Mouse (Mus musculus) embryonic facial prominence, embryonic 11.5 days (tissue): Measurements from ENCODE around the gene Vasn. TPM values are rescaled to one million over a fixed set of nuclear protein-coding genes. Genes with fewer than 3 reads are reported as not detected.
A peak's percentile ranks its signal among the peaks of the same experiment; 100 is the strongest.

Experiments
- ATAC-seq: fragments of 200-750 bp; cut with Nextera tagmentation; replicated peaks from 2 replicates; pipeline ENCODE4 v1.8.0; 2017; ENCODE audit warnings: low read depth; ENCODE audit not compliant: insufficient number of reproducible peaks, low FRiP score, low TSS enrichment
- DNase-seq: peaks from one replicate; pipeline ENCODE4 v3.0.0-alpha.2; 2015; ENCODE audit warnings: low spot score
- H3K27ac ChIP-seq: fragments of 300-500 bp; sonication (generic); replicated peaks from 2 replicates; pipeline ENCODE4 v1.5.1; 2014; ENCODE audit warnings: mild to moderate bottlenecking, low read depth, low read length, control low read depth
- H3K27me3 ChIP-seq: fragments of 300-500 bp; sonication (generic); 2 replicates; pipeline ENCODE4 v1.6.1; 2014; ENCODE audit warnings: mild to moderate bottlenecking, low read length, moderate library complexity, mixed read lengths; ENCODE audit not compliant: control insufficient read depth, insufficient read depth
- H3K36me3 ChIP-seq: fragments of 300-500 bp; sonication (generic); replicated peaks from 2 replicates; pipeline ENCODE4 v1.6.1; 2014; ENCODE audit warnings: low read depth, mild to moderate bottlenecking, low read length, moderate library complexity, mixed read lengths; ENCODE audit not compliant: control insufficient read depth, insufficient read depth
- H3K4me1 ChIP-seq: fragments of 300-500 bp; sonication (generic); 2 replicates; pipeline ENCODE4 v1.6.1; 2014; ENCODE audit warnings: low read length, mixed read lengths; ENCODE audit not compliant: control insufficient read depth, insufficient read depth
- H3K4me2 ChIP-seq: fragments of 300-500 bp; sonication (generic); 2 replicates; pipeline ENCODE4 v1.6.1; 2014; ENCODE audit warnings: low read depth, mild to moderate bottlenecking, control low read depth, low read length, moderate library complexity
- H3K4me3 ChIP-seq: fragments of 300-500 bp; sonication (generic); 2 replicates; pipeline ENCODE4 v1.5.1; 2014; ENCODE audit warnings: low read depth, low read length, control low read depth
- H3K9ac ChIP-seq: fragments of 300-500 bp; sonication (generic); replicated peaks from 2 replicates; pipeline ENCODE4 v1.6.1; 2014; ENCODE audit warnings: mild to moderate bottlenecking, control low read depth, low read length
- H3K9me3 ChIP-seq: fragments of 300-500 bp; sonication (generic); replicated peaks from 2 replicates; pipeline ENCODE4 v1.6.1; 2016; ENCODE audit warnings: mild to moderate bottlenecking, low read length, inconsistent platforms, mixed read lengths; ENCODE audit not compliant: control insufficient read depth
- WGBS: fragments of 180-500 bp; shearing (Covaris S2); extraction: QIAGEN DNeasy Blood & Tissue Kit; methylation state at CpG from one replicate; pipeline ENCODE4 v1.1.7; 2014; 5-methylcytosine and 5-hydroxymethylcytosine counted together
- polyA plus RNA-seq: library from polyadenylated mRNA; unstranded; fragments of >200 nt; fragmentation: Nextera tagmentation; extraction: Ambion mirVana; gene quantifications from 2 replicates; pipeline ENCODE4 v1.2.1, GENCODE M21; 2014

Vasn gene
- polyA plus RNA-seq, 1 experiment from 2014 or later = 10.9 TPM

- Histone ChIP-seq H3K9ac (peak overlapping the region; percentile 39; the same call in 1 of the 2 replicates), H3K27ac (no peak overlapping the region; the same call in 1 of the 2 replicates), H3K4me1 (peaks cover 21% of the 10 kb centered on the region), H3K9me3 (no peaks in the 10 kb centered on the region), H3K36me3 (no peaks in the 10 kb centered on the region), H3K27me3 (no peaks in the 10 kb centered on the region), H3K4me3 (0 out of 2 replicates have a peak overlapping the region, but pooled peaks have one; percentile 8), H3K4me2 (peak overlapping the region; percentile 67)
- ATAC-seq = no peak
- no peak for DNase-seq
- WGBS = 49% methylated on average over 2 of the region's 2 CpGs
Measured at GRCm38 (mm10) chr16:4596836-4597235, 42.9 kb upstream of the Vasn start.

GRCm38 (mm10) chr16:4597296-4597695 is 42.4 kb upstream of the Vasn start:
- Histone ChIP-seq H3K9ac (peak overlapping the region; percentile 39; the same call in 1 of the 2 replicates), H3K36me3 (no peaks in the 10 kb centered on the region), H3K4me3 (peak overlapping the region; percentile 8; the same call in 1 of the 2 replicates), H3K4me2 (peak overlapping the region; percentile 67), H3K9me3 (no peaks in the 10 kb centered on the region), H3K27me3 (no peaks in the 10 kb centered on the region), H3K27ac (no peak overlapping the region; the same call in 1 of the 2 replicates), H3K4me1 (peaks cover 25% of the 10 kb centered on the region)
- no peak for DNase-seq
- no peak for ATAC-seq
- 58% methylated on average over 7 of the region's 7 CpGs for WGBS

GRCm38 (mm10) chr16:4598041-4598440 is 41.7 kb upstream of the Vasn start:
- Histone ChIP-seq H3K27me3 (no peaks in the 10 kb centered on the region), H3K4me3 (no peak overlapping the region), H3K4me2 (peak overlapping the region; percentile 13), H3K9ac (no peak overlapping the region; the same call in 1 of the 2 replicates), H3K36me3 (no peaks in the 10 kb centered on the region), H3K9me3 (no peaks in the 10 kb centered on the region), H3K27ac (no peak overlapping the region), H3K4me1 (peaks cover 26% of the 10 kb centered on the region)
- no peak for DNase-seq
- WGBS = 63% methylated on average over 5 of the region's 5 CpGs
- ATAC-seq = no peak

GRCm38 (mm10) chr16:4598891-4599543 is 40.7 kb upstream of the Vasn start:
- Histone ChIP-seq H3K4me2 (no peak overlapping the region), H3K4me1 (peaks cover 35% of the 10 kb centered on the region), H3K9me3 (no peaks in the 10 kb centered on the region), H3K27me3 (no peaks in the 10 kb centered on the region), H3K9ac (no peak overlapping the region), H3K36me3 (no peaks in the 10 kb centered on the region), H3K27ac (no peak overlapping the region), H3K4me3 (no peak overlapping the region)
- ATAC-seq (no peak), DNase-seq (no peak)
- 27% methylated on average over 6 of the region's 6 CpGs for WGBS

- Histone ChIP-seq H3K4me2 (no peak overlapping the region), H3K27me3 (no peaks in the 10 kb centered on the region), H3K36me3 (no peaks in the 10 kb centered on the region), H3K9me3 (no peaks in the 10 kb centered on the region), H3K4me3 (no peak overlapping the region), H3K9ac (no peak overlapping the region), H3K27ac (no peak overlapping the region), H3K4me1 (peaks cover 35% of the 10 kb centered on the region)
- no peak for ATAC-seq
- WGBS = 73% methylated on average over 3 of the region's 3 CpGs
- no peak for DNase-seq
Measured at GRCm38 (mm10) chr16:4599616-4600015, 40.1 kb upstream of the Vasn start.

- Histone ChIP-seq H3K4me3 (no peak overlapping the region), H3K9ac (no peak overlapping the region), H3K27me3 (no peaks in the 10 kb centered on the region), H3K27ac (no peak overlapping the region), H3K4me1 (peaks cover 44% of the 10 kb centered on the region), H3K9me3 (no peaks in the 10 kb centered on the region), H3K36me3 (no peaks in the 10 kb centered on the region), H3K4me2 (no peak overlapping the region)
- WGBS = 75% methylated on average over 9 of the region's 9 CpGs
- ATAC-seq = no peak
- no peak for DNase-seq
Measured at GRCm38 (mm10) chr16:4600701-4601310, 38.9 kb upstream of the Vasn start.

GRCm38 (mm10) chr16:4602189-4602588 is 37.6 kb upstream of the Vasn start:
- no peak overlapping the region for H3K9ac ChIP-seq
- H3K4me2 ChIP-seq = no peak overlapping the region
- no peaks in the 10 kb centered on the region for H3K27me3 ChIP-seq
- H3K27ac ChIP-seq = peak overlapping the region; percentile 20; the same call in 1 of the 2 replicates
- DNase-seq (no peak), ATAC-seq (no peak)
- H3K4me3 ChIP-seq = no peak overlapping the region
- WGBS = 29% methylated on average over 3 of the region's 3 CpGs
- no peaks in the 10 kb centered on the region for H3K36me3 ChIP-seq
- no peaks in the 10 kb centered on the region for H3K9me3 ChIP-seq
- peaks cover 42% of the 10 kb centered on the region for H3K4me1 ChIP-seq

DNA sequence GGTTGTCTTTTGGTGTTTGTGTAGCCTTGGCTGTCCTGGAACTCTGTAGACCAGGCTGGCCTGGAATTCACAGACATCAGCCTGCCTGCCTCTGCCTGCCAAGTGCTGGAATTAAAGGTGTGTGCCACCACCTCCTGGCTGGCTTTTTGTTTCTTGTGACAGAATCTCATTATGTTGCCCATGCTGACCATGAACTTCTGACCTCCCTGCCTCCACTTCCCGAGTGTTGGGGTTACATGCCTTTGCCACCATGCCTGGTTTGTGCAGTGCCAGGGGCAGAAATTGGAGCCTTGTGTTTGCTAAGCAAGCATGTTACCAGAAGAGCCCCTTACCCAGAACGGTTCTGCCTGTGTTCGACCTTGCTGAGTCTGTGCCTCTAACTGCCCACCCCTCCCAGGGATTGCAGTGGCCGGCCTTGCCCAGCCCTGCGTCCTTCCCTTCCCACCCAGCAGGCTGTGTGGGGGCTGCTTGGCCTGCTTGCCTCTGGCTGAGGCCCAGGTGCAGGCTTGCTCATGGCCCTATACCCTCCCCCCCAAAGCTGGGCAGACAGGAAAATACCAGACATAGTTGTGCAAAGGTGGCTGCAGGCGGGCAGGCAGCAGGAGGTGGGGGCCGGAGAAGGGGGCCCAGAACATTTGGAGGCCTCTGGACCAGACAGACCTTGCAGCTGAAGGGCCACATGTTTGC is 36.8 kb upstream of the Vasn start:
- H3K27ac ChIP-seq = peak overlapping the region; percentile 52
- 15% methylated on average over 7 of the region's 7 CpGs for WGBS

More for the DNA sequence above, 36.8 kb upstream of the Vasn start:
- no peaks in the 10 kb centered on the region for H3K36me3 ChIP-seq
- no peak overlapping the region; the same call in 1 of the 2 replicates for H3K4me3 ChIP-seq
- no peaks in the 10 kb centered on the region for H3K9me3 ChIP-seq
- H3K4me2 ChIP-seq = no peak overlapping the region
- ATAC-seq (peak; percentile 25), DNase-seq (peak; percentile 50)
- no peaks in the 10 kb centered on the region for H3K27me3 ChIP-seq
- peak overlapping the region; percentile 36 for H3K9ac ChIP-seq
- H3K4me1 ChIP-seq = peaks cover 40% of the 10 kb centered on the region
